Mouse (Mus musculus) inflammation-experienced regulatory T-cells, adult 16 weeks (primary cell): Measurements from ENCODE around the gene Olfr447. TPM values are rescaled to one million over a fixed set of nuclear protein-coding genes. Genes with fewer than 3 reads are reported as not detected.

ENCODE experiments used
- polyA plus RNA-seq: library from polyadenylated mRNA; unstranded; fragments of 100-300 nt; shearing (Covaris generic); gene quantifications from one replicate; pipeline ENCODE4 v1.2.1, GENCODE M21; 2017

Olfr447 gene
- polyA plus RNA-seq = not detected

GRCm38 (mm10) chr6:42908578-42908977 is at the start of gene Olfr447:
Gene Olfr447 (plus strand): TSS chr6:42908878.

GRCm38 (mm10) chr6:42890141-42890540 is 18.5 kb upstream of the Olfr447 start, which contains the start of gene Olfr448:
Gene Olfr448 (plus strand): TSS chr6:42890441.

GRCm38 (mm10) chr6:42921077-42921476 is 12.4 kb downstream of the Olfr447 start, which contains the start of gene Olfr446:
Gene Olfr446 (plus strand): TSS chr6:42921377.

GRCm38 (mm10) chr6:42948767-42949166 is 40.1 kb downstream of the Olfr447 start, which contains the start of gene Olfr444:
Gene Olfr444 (plus strand): TSS chr6:42949067.

Other genes starting within 250 kb of the Olfr447 start
- gene Tcaf1, start 198.8 kb upstream of the Olfr447 start, polyA plus RNA-seq = not detected
- not detected for gene Olfr453, start 169.5 kb upstream of the Olfr447 start, polyA plus RNA-seq
- not detected for gene Olfr38, start 152.5 kb upstream of the Olfr447 start, polyA plus RNA-seq
- gene Olfr452, start 123.8 kb upstream of the Olfr447 start, polyA plus RNA-seq = not detected
- gene Olfr450, start 96.9 kb upstream of the Olfr447 start, polyA plus RNA-seq = not detected
- 0.33 TPM for gene Olfr449, start 74.5 kb upstream of the Olfr447 start, polyA plus RNA-seq
- gene Olfr448, start 18.4 kb upstream of the Olfr447 start, polyA plus RNA-seq = not detected
- not detected for gene Olfr446, start 12.5 kb downstream of the Olfr447 start, polyA plus RNA-seq
- gene Olfr444, start 40.2 kb downstream of the Olfr447 start, polyA plus RNA-seq = not detected
- not detected for gene Olfr441, start 197.5 kb downstream of the Olfr447 start, polyA plus RNA-seq
- not detected for gene Olfr237-ps1, start 237.7 kb downstream of the Olfr447 start, polyA plus RNA-seq